Mouse (Mus musculus) left cerebral cortex, adult 9 months (tissue): Measurements from ENCODE around the gene Scai.
"Not testable (repeated sequence)": the region's sequence is repeated elsewhere in the genome, so short reads cannot be mapped to it uniquely, and the experiment has no call there.

Experiments
- DNase-seq, 2 experiments: peaks; one replicate each; pipeline ENCODE4 v3.0.0; 2022; ENCODE audit warnings: low spot score in 2 of 2

The Scai gene

GRCm38 (mm10) chr2:39129526-39130326, 60.8 kb downstream of the Scai start:
- DNase-seq = peak in 1 of 2 experiments; percentile 42

GRCm38 (mm10) chr2:39124167-39124566, 66.4 kb downstream of the Scai start:
- no peak for DNase-seq

DNA sequence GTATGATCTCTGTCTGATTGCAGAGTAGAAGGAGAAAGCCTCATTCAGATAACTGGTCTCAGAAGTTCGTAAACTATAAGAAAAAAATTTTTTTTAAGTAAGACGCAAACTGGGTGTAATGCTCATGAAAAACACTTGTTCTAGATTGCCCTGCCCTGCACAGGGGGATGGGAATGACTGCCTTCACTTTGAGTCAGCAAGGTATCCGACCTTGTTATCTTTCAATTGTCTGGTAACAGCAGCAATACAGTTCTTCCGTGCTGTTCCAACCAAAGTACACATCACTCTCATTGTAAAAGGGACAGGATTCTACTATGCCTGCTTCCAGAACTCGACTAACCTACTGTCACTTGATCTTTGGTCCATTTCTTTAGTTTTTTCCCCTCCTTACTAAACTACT, 69.4 kb downstream of the Scai start:
- no peak for DNase-seq

DNA sequence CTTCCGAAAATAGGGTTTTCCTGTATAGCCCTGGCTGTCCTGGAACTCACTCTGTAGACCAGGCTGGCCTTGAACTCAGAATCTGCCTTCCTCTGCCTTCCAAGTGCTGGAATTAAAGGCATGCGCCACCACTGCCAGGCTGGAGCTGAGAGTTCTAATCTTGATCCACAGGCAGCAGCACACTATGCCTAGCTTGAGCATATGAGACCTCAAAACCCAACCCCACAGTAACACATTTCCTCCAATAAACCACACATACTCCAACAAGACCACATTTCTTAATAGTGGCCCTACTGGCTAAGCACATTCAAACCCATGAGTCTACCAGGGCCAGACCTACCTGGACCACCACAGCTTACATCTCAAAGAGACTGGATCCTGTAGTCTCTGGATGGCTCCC, 74.0 kb downstream of the Scai start:
- no peak for DNase-seq

GRCm38 (mm10) chr2:39114093-39114492, 76.4 kb downstream of the Scai start:
- DNase-seq = no peak

- DNase-seq = no peak
These were observed 80.0 kb downstream of the Scai start for GRCm38 (mm10) chr2:39110514-39110913.

GRCm38 (mm10) chr2:39109712-39110111, 80.8 kb downstream of the Scai start:
- DNase-seq = not testable (repeated sequence)

DNA sequence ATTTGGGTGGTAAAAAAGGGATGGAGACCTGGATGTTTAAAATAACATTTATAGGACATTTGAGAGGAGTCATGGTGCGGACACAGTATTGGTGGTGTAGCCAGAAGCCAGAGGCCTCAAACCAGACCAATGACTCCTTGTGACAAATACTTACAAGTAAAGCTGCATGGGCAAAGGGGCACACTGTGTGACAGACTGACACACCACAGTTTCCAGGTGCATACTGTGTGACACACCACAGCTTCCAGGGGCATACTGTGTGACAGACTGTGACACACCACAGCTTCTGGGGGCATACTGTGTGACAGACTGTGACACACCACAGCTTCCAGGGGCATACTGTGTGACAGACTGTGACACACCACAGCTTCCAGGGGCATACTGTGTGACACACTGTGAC, 90.6 kb downstream of the Scai start:
- not testable (repeated sequence) for DNase-seq

DNA sequence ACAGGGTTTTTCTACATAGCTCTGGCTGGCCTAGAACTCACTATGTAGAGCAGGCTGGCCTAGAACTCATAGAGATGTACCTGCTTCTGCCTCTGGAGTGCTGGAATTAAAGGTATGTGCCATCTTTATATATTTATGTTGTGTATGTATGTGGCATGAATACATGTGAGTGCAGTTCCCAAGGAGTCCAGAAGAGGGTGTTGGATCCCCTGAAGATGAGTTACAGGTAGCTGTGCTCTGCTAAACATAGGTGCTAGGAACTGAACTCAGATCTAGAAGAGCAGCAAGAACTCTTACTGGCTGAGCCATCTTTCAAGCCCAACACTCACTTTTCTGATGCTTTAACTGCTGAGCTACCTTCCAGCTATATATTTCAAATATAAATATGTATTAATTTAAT, 92.5 kb downstream of the Scai start:
- no peak for DNase-seq

- no peak for DNase-seq
These were observed 98.6 kb downstream of the Scai start for GRCm38 (mm10) chr2:39091966-39092365.

DNA sequence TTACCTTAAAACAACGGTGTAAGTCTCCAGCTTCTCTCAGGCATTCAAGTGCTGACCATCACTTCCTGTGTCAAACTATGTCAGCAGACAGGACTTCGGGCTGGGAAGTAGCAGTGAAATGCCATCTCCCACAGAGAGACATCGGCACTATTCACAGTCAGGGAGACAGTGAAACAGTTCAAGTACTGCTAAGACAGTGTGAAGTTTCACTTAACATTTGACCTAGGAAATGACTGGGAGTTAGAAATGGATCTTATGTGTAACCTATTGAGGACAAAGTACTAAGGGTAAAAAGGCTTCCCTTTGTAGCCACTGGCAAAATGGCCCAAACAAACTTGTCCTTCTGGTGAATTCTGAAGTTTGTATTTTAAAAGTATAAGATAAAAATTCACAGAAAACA, 107.8 kb downstream of the Scai start:
- DNase-seq = no peak

DNA sequence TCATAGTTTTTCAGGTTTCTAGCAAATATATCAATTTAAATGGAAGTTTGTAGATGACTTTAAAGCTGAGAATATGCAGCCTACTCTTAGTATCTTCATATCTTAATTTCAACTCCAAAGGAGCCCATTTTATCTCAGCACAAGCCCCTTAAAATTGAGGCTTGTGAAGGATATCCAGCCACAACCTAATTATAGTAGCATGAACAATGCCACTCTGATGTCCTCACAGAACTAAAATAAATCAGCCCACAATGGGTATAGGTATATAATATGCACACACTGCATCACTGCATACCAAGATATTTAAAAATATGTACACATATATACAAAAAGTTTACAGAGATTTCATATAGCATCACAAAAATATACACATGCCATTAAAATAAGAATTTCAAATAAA, 119.9 kb downstream of the Scai start:
- DNase-seq = no peak

DNA sequence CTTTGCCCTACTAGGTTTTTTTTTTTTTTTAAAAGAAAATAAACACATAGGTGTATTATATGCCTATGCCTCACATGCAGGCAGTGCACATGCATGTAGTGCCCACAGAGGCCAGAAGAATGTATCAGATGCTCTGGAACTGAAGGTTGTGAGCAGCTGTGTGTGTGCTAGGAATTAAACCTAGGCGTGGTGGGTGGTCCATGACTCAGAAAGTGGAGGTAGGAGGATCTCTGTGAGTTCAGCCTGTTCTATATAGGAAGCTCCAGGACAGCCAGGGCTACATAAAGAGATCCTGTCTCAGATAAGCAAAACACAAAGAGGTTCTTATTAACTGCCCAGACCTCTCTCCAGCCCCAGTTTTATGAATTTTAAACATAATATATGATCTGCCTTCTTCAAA, 121.4 kb downstream of the Scai start:
- DNase-seq = no peak

DNA sequence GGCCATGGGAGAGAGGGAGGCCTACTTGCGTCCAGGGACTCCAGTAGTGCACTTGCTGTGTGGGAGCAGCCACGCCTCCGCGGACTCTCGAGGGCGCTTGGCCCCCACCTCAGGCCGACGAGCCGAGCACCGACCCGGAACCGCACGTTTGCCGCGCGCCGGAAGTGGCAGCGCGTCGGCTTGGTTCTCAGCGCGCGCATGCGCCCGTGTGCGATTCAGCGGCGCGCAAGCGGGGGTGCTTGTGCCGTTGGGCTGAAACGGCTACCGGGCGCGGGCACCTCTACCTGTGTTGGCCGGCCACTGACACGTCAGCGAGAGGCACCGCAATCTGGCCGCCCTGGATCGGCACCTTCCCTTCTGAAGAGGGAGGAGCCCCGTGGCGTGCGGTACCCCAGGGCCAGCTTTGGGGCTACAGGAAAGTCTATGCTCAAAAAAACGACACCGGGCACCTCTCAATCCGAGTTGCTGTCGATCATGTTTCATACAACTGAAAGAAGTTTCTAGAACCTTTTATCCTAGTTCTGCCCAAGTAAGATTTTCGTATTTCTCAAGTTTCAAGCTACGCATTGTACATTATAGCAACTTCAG, 125.0 kb downstream of the Scai start, which contains the start of gene Golga1:
Gene Golga1 (minus strand): TSS at position 142 of the 588 bp plus-strand sequence.
- peak; percentile 62 to 85 for DNase-seq

DNA sequence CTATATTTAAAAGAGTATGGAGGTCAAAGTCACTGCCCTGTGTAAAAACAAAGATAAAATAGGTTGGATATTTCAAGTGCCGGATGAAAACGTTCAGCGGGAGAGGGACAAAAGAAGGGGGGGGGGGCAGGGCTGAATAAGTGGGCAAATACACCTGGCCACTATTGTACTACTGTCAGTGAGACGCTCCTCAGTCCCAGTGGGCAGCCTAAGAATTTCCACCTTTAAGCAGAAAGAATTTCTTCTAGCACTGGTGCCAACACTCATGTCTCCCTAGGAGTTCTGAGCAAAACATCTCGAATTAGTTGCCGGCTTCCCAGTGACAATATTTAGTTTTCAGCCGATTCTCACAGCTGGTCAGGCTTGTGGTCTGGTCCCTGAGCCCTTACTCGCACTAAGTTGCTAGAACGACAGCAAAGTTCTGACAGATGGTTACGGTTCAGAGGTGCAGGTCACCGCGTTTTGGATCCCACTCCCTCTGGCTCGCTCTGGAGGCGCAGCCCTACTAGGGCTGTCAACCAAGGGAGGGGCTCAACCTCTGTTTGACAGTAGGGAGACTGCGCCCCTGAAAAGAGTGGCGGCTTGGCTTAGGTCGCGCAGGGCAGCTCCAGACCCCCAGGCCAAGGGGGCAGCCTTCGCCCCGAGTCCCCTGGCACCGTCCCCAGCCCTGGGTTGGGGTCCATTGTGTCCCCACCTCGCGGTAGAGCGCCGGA, 125.7 kb downstream of the Scai start:
- DNase-seq = peak in 1 of 2 experiments; percentile 8

DNA sequence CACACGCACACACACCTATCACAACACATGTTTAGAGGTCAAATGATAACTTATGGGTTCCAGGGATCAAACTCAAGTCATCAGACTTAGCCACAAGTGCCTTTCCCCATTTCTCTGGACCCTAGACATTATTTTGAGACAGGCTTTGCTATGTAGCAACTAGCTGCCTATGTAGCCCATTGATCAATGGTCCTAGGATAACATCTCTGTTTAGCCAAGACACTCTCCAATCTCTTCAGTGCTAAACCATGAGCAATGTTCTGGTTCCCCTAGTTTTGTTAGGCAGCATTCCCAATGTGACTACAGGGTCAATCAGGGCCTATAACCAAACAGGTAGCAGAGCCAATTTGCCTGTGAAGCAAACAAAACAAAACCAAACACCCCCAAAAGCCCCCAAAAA, 142.0 kb downstream of the Scai start:
- DNase-seq = no peak

- DNase-seq = no peak
These were observed 150.3 kb downstream of the Scai start for GRCm38 (mm10) chr2:39040215-39040614.

DNA sequence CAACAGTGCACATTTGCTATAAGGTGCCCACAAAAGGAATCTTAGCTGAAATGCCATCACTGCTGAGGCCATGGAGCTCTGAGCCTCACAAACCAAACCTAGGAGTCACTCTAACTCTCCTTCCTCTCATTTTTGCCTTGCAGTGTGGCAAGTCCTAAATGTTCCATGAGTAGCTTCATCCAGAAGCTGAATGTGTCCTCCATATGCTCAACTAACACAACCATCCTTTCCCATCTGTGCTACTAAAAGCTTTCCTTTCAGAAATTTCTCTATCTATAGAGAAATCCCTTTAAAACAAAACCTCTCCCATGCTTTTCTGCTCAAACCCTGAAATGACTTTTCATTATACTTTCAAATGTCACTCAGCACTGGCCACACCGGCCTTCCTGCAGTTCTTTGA, 158.9 kb downstream of the Scai start:
- DNase-seq = no peak

DNA sequence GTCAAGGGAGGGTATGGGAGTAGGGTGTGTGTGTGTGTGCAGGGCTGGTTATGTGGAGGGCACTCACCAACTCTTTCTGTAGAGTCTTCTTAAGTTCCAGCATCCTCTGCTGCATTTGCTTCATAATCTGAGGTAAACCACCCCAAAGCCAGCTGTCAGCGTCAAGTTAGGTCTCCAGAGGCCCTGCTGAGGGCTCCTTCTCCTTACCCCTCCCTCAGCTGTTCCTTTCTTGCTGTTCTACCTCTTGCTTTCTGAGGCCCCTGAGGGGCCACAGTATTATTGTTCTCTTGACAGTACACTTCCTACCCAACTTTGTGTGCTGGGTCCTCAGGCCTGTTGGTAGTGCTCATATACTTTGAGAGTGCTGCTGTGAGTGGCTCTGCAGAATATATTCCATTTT, 170.5 kb downstream of the Scai start:
- DNase-seq = no peak

- DNase-seq = no peak
These were observed 174.0 kb downstream of the Scai start for GRCm38 (mm10) chr2:39016581-39016980.
